Mouse (Mus musculus) adrenal gland, postnatal 14 days (tissue): ENCODE measurements around the gene Eef1a1. TPM values are rescaled to one million over a fixed set of nuclear protein-coding genes. Genes with fewer than 3 reads are reported as not detected.

Experiments
- microRNA-seq, 2 experiments: library from miRNA; unstranded; fragments of <30 nt; microRNA quantifications; one replicate each; pipeline ENCODE4 v1.2.0; 2021
- total RNA-seq: library from RNA; stranded (reverse); gene quantifications from 2 replicates; pipeline ENCODE4 v1.2.3, GENCODE M21; 2021

Gene Eef1a1
- total RNA-seq, 1 experiment from 2014 or later = 6,863 TPM

Small RNA genes within 50 kb of the gene (microRNA-seq; reads per million reads assigned to microRNA genes)
- 0 reads per million in 2 experiments for gene Gm26377

Other genes with a start within 250 kb of the Eef1a1 start
- gene Gm3776, start 232.0 kb downstream of the Eef1a1 start, total RNA-seq = not detected in 2 replicates
- not detected in 2 replicates for gene Gm10639, start 199.2 kb downstream of the Eef1a1 start, total RNA-seq
- not detected in 2 replicates for gene Omt2a, start 174.4 kb downstream of the Eef1a1 start, total RNA-seq
- not detected in 2 replicates for gene Omt2b, start 161.6 kb downstream of the Eef1a1 start, total RNA-seq
- 3.3 TPM in 1 of 2 replicates, not detected in the other for gene Gsta2, start 133.4 kb downstream of the Eef1a1 start, total RNA-seq
- not detected in 2 replicates for gene Dppa5a, start 121.0 kb downstream of the Eef1a1 start, total RNA-seq
- not detected in 2 replicates for gene Ooep, start 110.4 kb downstream of the Eef1a1 start, total RNA-seq
- 0.15 TPM in 1 of 2 replicates, not detected in the other for gene Ddx43, start 93.4 kb downstream of the Eef1a1 start, total RNA-seq
- gene Cgas, start 45.9 kb downstream of the Eef1a1 start, total RNA-seq = 1.4 and 1.6 TPM in 2 replicates
- 27.8 and 29.5 TPM in 2 replicates for gene Mto1, start 40.9 kb downstream of the Eef1a1 start, total RNA-seq
- gene Gm17324, start 40.4 kb downstream of the Eef1a1 start, total RNA-seq = 0.56 TPM in 1 of 2 replicates, not detected in the other
- gene Slc17a5, start 98.9 kb upstream of the Eef1a1 start, total RNA-seq = 11.5 and 12.1 TPM in 2 replicates
- 2.2 and 3.5 TPM in 2 replicates for gene Cd109, start 126.4 kb upstream of the Eef1a1 start, total RNA-seq